Mouse (Mus musculus) bone marrow, adult 2 months (tissue): ENCODE measurements around the gene Nt5m. TPM values are rescaled to one million over a fixed set of nuclear protein-coding genes. Genes with fewer than 3 reads are reported as not detected.

Experiments used
- H3K27ac ChIP-seq: fragments of 200-500 bp; 2 replicates; pipeline ENCODE4 v1.5.1; 2012; ENCODE audit warnings: low read depth, mild to moderate bottlenecking, control low read depth, inconsistent platforms, low read length; ENCODE audit not compliant: control insufficient read depth, poor library complexity, insufficient read depth
- H3K4me1 ChIP-seq: fragments of 200-500 bp; 2 replicates; pipeline ENCODE4 v1.6.1; 2011; ENCODE audit warnings: low read length; ENCODE audit not compliant: control insufficient read depth, insufficient read depth
- H3K4me3 ChIP-seq: fragments of 200-500 bp; replicated peaks from 2 replicates; pipeline ENCODE3; 2011; ENCODE audit warnings: mild to moderate bottlenecking, low read depth, low read length, control low read depth; ENCODE audit not compliant: control insufficient read depth
- CTCF ChIP-seq: fragments of 200-500 bp; IDR thresholded peaks from 2 replicates; pipeline ENCODE4 v1.5.1; 2011; ENCODE audit warnings: low read length, control low read depth; ENCODE audit not compliant: control insufficient read depth, insufficient read depth
- POLR2A ChIP-seq: fragments of 200-500 bp; IDR thresholded peaks from 2 replicates; pipeline ENCODE4 v1.6.1; 2011; ENCODE audit warnings: low read depth, mild to moderate bottlenecking, control low read depth, low read length, borderline replicate concordance; ENCODE audit not compliant: control insufficient read depth
- WGBS: fragments of 180-500 bp; shearing (Covaris S2); methylation state at CpG from one replicate; pipeline ENCODE4 v1.1.7; 2018; 5-methylcytosine and 5-hydroxymethylcytosine counted together
- polyA plus RNA-seq: library from polyadenylated mRNA; stranded (reverse); fragments of >200 nt; gene quantifications from 2 replicates; pipeline ENCODE4 v1.2.4, GENCODE M21; 2011; ENCODE audit warnings: low replicate concordance; ENCODE audit not compliant: missing spikeins, insufficient read depth, insufficient read length

The Nt5m gene
- polyA plus RNA-seq, 1 experiment, result 8.2 TPM

- Histone ChIP-seq H3K27ac (no peak overlapping the region), H3K4me1 (no peaks in the 10 kb centered on the region; the same call in 1 of the 2 replicates), H3K4me3 (no peak overlapping the region)
- 0% methylated on average over 5 of the region's 5 CpGs for WGBS
- TF ChIP-seq CTCF (no peak), POLR2A (no peak)
Observed at GRCm38 (mm10) chr11:59920331-59920730, 81.1 kb downstream of the Nt5m start.

GRCm38 (mm10) chr11:59921265-59921664 is 82.0 kb downstream of the Nt5m start:
- H3K4me1 ChIP-seq, result no peaks in the 10 kb centered on the region; the same call in 1 of the 2 replicates
- TF ChIP-seq POLR2A (no peak), CTCF (no peak)
- no peak overlapping the region for H3K4me3 ChIP-seq
- H3K27ac ChIP-seq, result no peak overlapping the region
- WGBS, result 68% methylated on average over 7 of the region's 7 CpGs

DNA sequence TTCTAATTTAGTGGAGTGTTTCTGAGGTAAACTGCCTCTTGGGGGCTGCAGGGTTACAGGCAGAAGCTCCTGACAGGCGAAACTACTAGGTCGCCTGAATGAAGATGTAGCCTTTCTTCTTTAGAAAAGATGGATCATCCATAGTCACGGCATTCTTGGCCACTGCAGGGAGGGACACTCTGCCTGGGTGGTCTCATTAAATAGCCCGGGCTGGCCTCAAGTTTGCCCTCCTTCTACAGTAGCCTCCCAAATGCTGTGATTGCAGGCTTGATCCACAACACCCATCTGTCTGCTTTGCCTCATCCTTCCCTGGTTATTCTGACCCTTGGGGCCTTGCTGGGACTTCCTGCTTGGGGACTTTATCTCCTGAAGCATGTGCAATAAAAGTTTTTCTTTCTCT is 90.8 kb downstream of the Nt5m start:
- Histone ChIP-seq H3K4me3 (no peak overlapping the region), H3K27ac (no peak overlapping the region), H3K4me1 (0 out of 2 replicates have a peak, but pooled peaks cover 2% of the 10 kb centered on the region)
- 79% methylated on average over 4 of the region's 4 CpGs for WGBS
- TF ChIP-seq POLR2A, result no peak
- no peak for TF ChIP-seq CTCF

Other genes starting within 250 kb of the Nt5m start
- gene Olfr223, start 246.2 kb upstream of the Nt5m start, polyA plus RNA-seq, result not detected in 2 replicates
- 25.7 and 41.6 TPM in 2 replicates for gene Mprip, start 178.1 kb upstream of the Nt5m start, polyA plus RNA-seq
- not detected in 2 replicates for gene Pld6, start 51.8 kb upstream of the Nt5m start, polyA plus RNA-seq
- 10.0 and 20.5 TPM in 2 replicates for gene Flcn, start 29.4 kb upstream of the Nt5m start, polyA plus RNA-seq
- 21.8 and 79.9 TPM in 2 replicates for gene Cops3, start 391 bp downstream of the Nt5m start, polyA plus RNA-seq
- 8.4 and 10.2 TPM in 2 replicates for gene Med9, start 108.8 kb downstream of the Nt5m start, polyA plus RNA-seq
- gene Rasd1, start 125.5 kb downstream of the Nt5m start, polyA plus RNA-seq, result 2.5 TPM in 1 of 2 replicates, not detected in the other
- 3.7 TPM in 1 of 2 replicates, not detected in the other for gene Pemt, start 207.0 kb downstream of the Nt5m start, polyA plus RNA-seq